Comparison of ENCODE assay signal across 34 mouse cellular contexts in genomic region chr13:43904291-43904690, GRCm38 (mm10).
"Had no signal": no experiment of that assay in that cellular context is flagged by ENCODE, and none has a peak within 500 bp of the region (broad histone marks: within the 10 kb centered on the region; RNA-seq: fewer than 3 reads in every experiment).

No protein-coding gene starts in this region.

- H3K9me3 ChIP-seq: heart, embryonic 10.5 days; heart, embryonic 12.5 days; heart, embryonic 13.5 days; heart, embryonic 15.5 days; hindbrain, embryonic 10.5 days; hindbrain, embryonic 12.5 days; hindbrain, embryonic 13.5 days; hindbrain, embryonic 15.5 days; intestine, embryonic 15.5 days had no signal

- H3K9ac ChIP-seq: heart, embryonic 12.5 days; heart, embryonic 13.5 days; heart, embryonic 15.5 days; hindbrain, embryonic 12.5 days; hindbrain, embryonic 13.5 days; hindbrain, embryonic 14.5 days; hindbrain, embryonic 15.5 days; intestine, embryonic 15.5 days had no signal

- H3K27ac ChIP-seq: heart, adult 2 months; heart, embryonic 10.5 days; heart, embryonic 13.5 days; heart, embryonic 15.5 days; hindbrain, embryonic 10.5 days; hindbrain, embryonic 12.5 days; hindbrain, embryonic 13.5 days; hindbrain, embryonic 14.5 days; hindbrain, embryonic 15.5 days; hindbrain, postnatal 0 days; intestine, embryonic 15.5 days; left cerebral cortex, adult 2 months had no signal

- ATAC-seq: hindbrain, embryonic 16.5 days; hindbrain, postnatal 0 days; inflammation-experienced regulatory T-cells, adult 6 months; intestine, embryonic 15.5 days; intestine, embryonic 16.5 days; intestine, postnatal 0 days had no signal

- H3K36me3 ChIP-seq: heart, embryonic 10.5 days; heart, embryonic 12.5 days; heart, embryonic 13.5 days; heart, embryonic 15.5 days; hindbrain, embryonic 10.5 days; hindbrain, embryonic 12.5 days; hindbrain, embryonic 13.5 days; hindbrain, embryonic 15.5 days; intestine, embryonic 15.5 days had no signal

- H3K27me3 ChIP-seq: heart, embryonic 15.5 days; hindbrain, embryonic 12.5 days; hindbrain, embryonic 15.5 days; intestine, embryonic 15.5 days had no signal

- H3K4me3 ChIP-seq: heart, adult 2 months; heart, embryonic 10.5 days; heart, embryonic 12.5 days; heart, embryonic 13.5 days; heart, embryonic 15.5 days; hindbrain, embryonic 10.5 days; hindbrain, embryonic 12.5 days; hindbrain, embryonic 13.5 days; hindbrain, embryonic 15.5 days; intestine, embryonic 15.5 days; left cerebral cortex, adult 2 months had no signal

- H3K4me2 ChIP-seq: heart, embryonic 11.5 days; heart, embryonic 12.5 days; heart, embryonic 13.5 days; heart, embryonic 15.5 days; hindbrain, embryonic 12.5 days; hindbrain, embryonic 13.5 days; hindbrain, embryonic 14.5 days; hindbrain, embryonic 15.5 days; intestine, embryonic 15.5 days had no signal

- DNase-seq: heart, adult 18-20 months; heart, adult 2 months; heart, postnatal 10 days; heart, postnatal 14 days; heart, postnatal 36 days; heart, postnatal 4 days; kidney, adult 11 months; kidney, adult 18-20 months; kidney, adult 2 months; kidney, adult 8-10 months; kidney, adult 9 months; kidney, postnatal 10 days; kidney, postnatal 14 days; kidney, postnatal 25 days; kidney, postnatal 4 days; layer of hippocampus, adult 9-11 months; layer of hippocampus, postnatal 36 days had no signal
